Mouse (Mus musculus) spleen, adult 2 months (tissue): ENCODE measurements around the gene Opn5.

Experiments
- CTCF ChIP-seq: fragments of 200-500 bp; IDR thresholded peaks from 2 replicates; pipeline ENCODE4 v1.5.1; 2011; ENCODE audit warnings: mild to moderate bottlenecking, inconsistent platforms; ENCODE audit not compliant: insufficient read depth, insufficient read length, insufficient replicate concordance; ENCODE audit errors: extremely low read depth
- POLR2A ChIP-seq: fragments of 200-500 bp; IDR thresholded peaks from 2 replicates; pipeline ENCODE4 v1.6.1; 2011; ENCODE audit warnings: low read depth, low read length, inconsistent platforms

DNA sequence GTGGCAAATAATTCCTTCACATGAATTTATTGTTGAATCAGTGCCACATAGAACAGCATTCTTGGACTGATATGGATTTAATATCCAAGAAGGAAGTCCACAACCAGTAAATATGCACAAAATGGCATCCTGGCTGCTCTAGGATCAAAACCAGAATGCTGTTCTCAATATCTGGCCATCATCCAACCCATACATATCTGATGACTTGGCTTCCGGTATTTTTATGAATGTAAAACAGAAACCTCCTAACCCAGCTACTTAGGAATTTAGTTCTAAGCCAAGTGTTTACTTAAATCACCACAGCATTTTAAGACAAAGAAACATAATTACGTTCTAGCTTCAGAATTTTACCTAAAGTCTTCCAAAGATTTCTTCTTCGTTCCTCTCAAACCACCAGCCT lies 31.0 kb downstream of the Opn5 start:
- TF ChIP-seq CTCF (no peak), POLR2A (no peak)
